Comparison of ENCODE assay signal across 24 mouse cellular contexts in genomic region chr2:80079618-80080017, GRCm38 (mm10). TPM values are rescaled to one million over a fixed set of nuclear protein-coding genes. Genes with fewer than 3 reads are reported as not detected.
"Had no signal": no experiment of that assay in that cellular context is flagged by ENCODE, and none has a peak within 500 bp of the region (broad histone marks: within the 10 kb centered on the region; RNA-seq: fewer than 3 reads in every experiment).

No protein-coding gene starts in this region.

- H3K36me3 ChIP-seq: heart, embryonic 10.5 days; heart, embryonic 12.5 days; hindbrain, embryonic 13.5 days; hindbrain, embryonic 15.5 days; limb, embryonic 13.5 days; limb, embryonic 15.5 days; liver, embryonic 13.5 days had no signal

- ATAC-seq: hindbrain, postnatal 0 days; intestine, embryonic 16.5 days had no signal

- H3K4me2 ChIP-seq: heart, embryonic 12.5 days; hindbrain, embryonic 13.5 days; hindbrain, embryonic 15.5 days; limb, embryonic 13.5 days; limb, embryonic 15.5 days; liver, embryonic 13.5 days had no signal

- H3K9ac ChIP-seq: heart, embryonic 12.5 days; hindbrain, embryonic 13.5 days; hindbrain, embryonic 15.5 days; limb, embryonic 13.5 days; limb, embryonic 15.5 days; liver, embryonic 13.5 days had no signal

- H3K4me3 ChIP-seq: gastrocnemius, adult 2 months; heart, embryonic 10.5 days; heart, embryonic 12.5 days; hindbrain, embryonic 13.5 days; hindbrain, embryonic 15.5 days; layer of hippocampus, adult 2 months; limb, embryonic 13.5 days; limb, embryonic 15.5 days; liver, embryonic 13.5 days had no signal

- H3K4me1 ChIP-seq: heart, embryonic 10.5 days; heart, embryonic 12.5 days; hindbrain, embryonic 13.5 days; hindbrain, embryonic 15.5 days; limb, embryonic 13.5 days; limb, embryonic 15.5 days; liver, embryonic 13.5 days had no signal

- DNase-seq: gastrocnemius, adult 2 months; gastrocnemius, postnatal 10 days; gastrocnemius, postnatal 25 days; heart, adult 18-20 months; heart, postnatal 10 days; heart, postnatal 36 days; kidney, adult 11 months; kidney, adult 2 months; kidney, adult 9 months; kidney, postnatal 10 days; kidney, postnatal 25 days; kidney, postnatal 4 days; left cerebral cortex, postnatal 4 days; liver, embryonic 13.5 days had no signal

- H3K9me3 ChIP-seq: heart, embryonic 10.5 days; heart, embryonic 12.5 days; hindbrain, embryonic 13.5 days; hindbrain, embryonic 15.5 days; limb, embryonic 13.5 days; limb, embryonic 15.5 days; liver, embryonic 13.5 days had no signal

- H3K27ac ChIP-seq: gastrocnemius, adult 2 months; heart, embryonic 10.5 days; hindbrain, embryonic 13.5 days; hindbrain, embryonic 15.5 days; hindbrain, postnatal 0 days; layer of hippocampus, adult 2 months; limb, embryonic 13.5 days; limb, embryonic 15.5 days; liver, embryonic 13.5 days had no signal

- H3K27me3 ChIP-seq: heart, embryonic 12.5 days; hindbrain, embryonic 13.5 days; hindbrain, embryonic 15.5 days; limb, embryonic 13.5 days; limb, embryonic 15.5 days; liver, embryonic 13.5 days had no signal

RNA-seq across cellular contexts. Expression of gene Pde1a, which starts 49.6 kb away (rescaled TPM):
- total RNA-seq: hematopoietic stem cell, adult 5-6 weeks had no signal
